Mouse (Mus musculus) ES-Bruce4 (cell line): Measurements from ENCODE around the gene Sh3bp4.

Experiments
- CTCF ChIP-seq: IDR thresholded peaks from one replicate; pipeline ENCODE4 v1.8.1; 2011; ENCODE audit warnings: low read depth, low read length
- EP300 ChIP-seq: IDR thresholded peaks from 2 replicates; pipeline ENCODE4 v1.6.1; 2011; ENCODE audit warnings: low read depth, low read length; ENCODE audit not compliant: insufficient read depth
- POLR2A ChIP-seq: IDR thresholded peaks from one replicate; pipeline ENCODE4 v1.8.1; 2011; ENCODE audit warnings: low read length; ENCODE audit not compliant: insufficient read depth

- TF ChIP-seq POLR2A = no peak
- TF ChIP-seq CTCF = no peak
- no peak for TF ChIP-seq EP300
Observed at GRCm38 (mm10) chr1:89070103-89070700, at the start of gene Sh3bp4.
